Mouse (Mus musculus) layer of hippocampus, adult 8-10 months (tissue): Measurements from ENCODE around the gene Tmem130. TPM values are rescaled to one million over a fixed set of nuclear protein-coding genes. Genes with fewer than 3 reads are reported as not detected.

Source experiments
- DNase-seq, 2 experiments: peaks; one replicate each; pipeline ENCODE4 v3.0.0; 2022; ENCODE audit warnings: low spot score in 2 of 2
- total RNA-seq, 4 experiments: library from RNA; stranded (reverse); gene quantifications; 2 replicates each; pipeline ENCODE4 v1.2.4; 2022

The Tmem130 gene
- total RNA-seq, 4 experiments from 2014 or later, result 124 to 160 (median 141) TPM

GRCm38 (mm10) chr5:144733953-144734352 lies 27.7 kb downstream of the Tmem130 start:
- DNase-seq, result peak; percentile 52 to 74

- no peak for DNase-seq
Observed at GRCm38 (mm10) chr5:144729216-144729615, 32.4 kb downstream of the Tmem130 start.

GRCm38 (mm10) chr5:144728237-144728636 lies 33.4 kb downstream of the Tmem130 start:
- DNase-seq, result no peak

GRCm38 (mm10) chr5:144727119-144727518 lies 34.5 kb downstream of the Tmem130 start:
- DNase-seq, result peak; percentile 47 to 79

GRCm38 (mm10) chr5:144725554-144725953 lies 36.1 kb downstream of the Tmem130 start:
- DNase-seq, result no peak

- no peak for DNase-seq
Observed at GRCm38 (mm10) chr5:144724926-144725325, 36.7 kb downstream of the Tmem130 start.

- no peak for DNase-seq
Observed at GRCm38 (mm10) chr5:144720281-144720680, 41.3 kb downstream of the Tmem130 start.

GRCm38 (mm10) chr5:144719781-144720180 lies 41.8 kb downstream of the Tmem130 start:
- no peak for DNase-seq

- no peak for DNase-seq
Observed at GRCm38 (mm10) chr5:144717186-144717585, 44.4 kb downstream of the Tmem130 start.

GRCm38 (mm10) chr5:144713371-144713770 lies 48.2 kb downstream of the Tmem130 start:
- no peak for DNase-seq

- peak; percentile 35 to 65 for DNase-seq
Observed at GRCm38 (mm10) chr5:144707603-144708002, 54.0 kb downstream of the Tmem130 start.

- DNase-seq, result peak; percentile 17 to 38
Observed at GRCm38 (mm10) chr5:144703464-144704368, 57.9 kb downstream of the Tmem130 start.

GRCm38 (mm10) chr5:144695289-144696060 lies 66.1 kb downstream of the Tmem130 start:
- peak in 1 of 2 experiments; percentile 19 for DNase-seq

GRCm38 (mm10) chr5:144694161-144694560 lies 67.5 kb downstream of the Tmem130 start:
- no peak for DNase-seq

- no peak for DNase-seq
Observed at GRCm38 (mm10) chr5:144691421-144691820, 70.2 kb downstream of the Tmem130 start.

GRCm38 (mm10) chr5:144688371-144688770 lies 73.2 kb downstream of the Tmem130 start:
- no peak for DNase-seq

Other genes starting within 250 kb of the Tmem130 start
- 10 to 100 TPM; 25.5 to 34.3 (median 31.0) TPM for gene Nptx2, start 215.9 kb downstream of the Tmem130 start, total RNA-seq
- 100 to 1,000 TPM; 144 to 177 (median 152) TPM for gene Trrap, start 5.9 kb upstream of the Tmem130 start, total RNA-seq
- gene Smurf1, start 204.0 kb upstream of the Tmem130 start, total RNA-seq, result 10 to 100 TPM; 29.7 to 35.4 (median 31.0) TPM